Mouse (Mus musculus) E14TG2a.4 (cell line): ENCODE measurements around the gene Serpina3i.

Source experiments
- H3K27me3 ChIP-seq: 2 replicates; pipeline ENCODE4 v1.6.1; 2014; ENCODE audit warnings: low read length, control low read depth; ENCODE audit not compliant: insufficient read depth
- H3K36me3 ChIP-seq: 2 replicates; pipeline ENCODE4 v1.6.1; 2014; ENCODE audit warnings: low read length, control low read depth; ENCODE audit not compliant: insufficient read depth
- H3K4me1 ChIP-seq: replicated peaks from 2 replicates; pipeline ENCODE4 v1.6.1; 2014; ENCODE audit warnings: low read depth, low read length, control low read depth
- H3K4me3 ChIP-seq: replicated peaks from 2 replicates; pipeline ENCODE4 v1.5.1; 2014; ENCODE audit warnings: mild to moderate bottlenecking, low read length
- H3K9me3 ChIP-seq: 2 replicates; pipeline ENCODE4 v1.6.1; 2014; ENCODE audit warnings: low read length, control low read depth
- CTCF ChIP-seq: conservative IDR thresholded peaks from 2 replicates; pipeline ENCODE4 v1.5.1; 2014; ENCODE audit warnings: low read length
- NANOG ChIP-seq: IDR thresholded peaks from 2 replicates; pipeline ENCODE4 v1.6.1; 2014; ENCODE audit warnings: borderline replicate concordance, low read length, mixed read lengths
- POU5F1 ChIP-seq: IDR thresholded peaks from 2 replicates; pipeline ENCODE4 v1.6.1; 2014; ENCODE audit warnings: low read length, borderline replicate concordance

Gene Serpina3i

GRCm38 (mm10) chr12:104262863-104263262 is at the start of gene Serpina3i:
Gene Serpina3i, plus strand, starts transcription at chr12:104263122.
- Histone ChIP-seq H3K27me3 (no peaks in the 10 kb centered on the region), H3K36me3 (peaks cover 17% of the 10 kb centered on the region; the same call in 1 of the 2 replicates), H3K9me3 (peaks cover 13% of the 10 kb centered on the region; the same call in 1 of the 2 replicates), H3K4me3 (peak within 1 kb of the TSS; percentile 61), H3K4me1 (peaks cover 46% of the 10 kb centered on the region)
- 0 out of 2 replicates have a peak, but pooled peaks have one; percentile 6 for TF ChIP-seq NANOG
- no peak for TF ChIP-seq POU5F1
- no peak for TF ChIP-seq CTCF

GRCm38 (mm10) chr12:104213689-104214444 is 49.1 kb upstream of the Serpina3i start:
- no peaks in the 10 kb centered on the region for H3K9me3 ChIP-seq
- no peaks in the 10 kb centered on the region for H3K27me3 ChIP-seq
- no peaks in the 10 kb centered on the region for H3K36me3 ChIP-seq
- no peak overlapping the region for H3K4me3 ChIP-seq
- no peak for TF ChIP-seq POU5F1
- TF ChIP-seq CTCF, result no peak
- TF ChIP-seq NANOG, result no peak
- no peaks in the 10 kb centered on the region for H3K4me1 ChIP-seq

GRCm38 (mm10) chr12:104214445-104214753 is 48.5 kb upstream of the Serpina3i start, which contains the start of gene Serpina3f:
Gene Serpina3f, plus strand, starts transcription at chr12:104214544.
- Histone ChIP-seq H3K4me1 (no peaks in the 10 kb centered on the region), H3K9me3 (no peaks in the 10 kb centered on the region), H3K4me3 (no peak within 1 kb of the TSS), H3K27me3 (no peaks in the 10 kb centered on the region), H3K36me3 (no peaks in the 10 kb centered on the region)
- no peak for TF ChIP-seq POU5F1
- no peak for TF ChIP-seq CTCF
- no peak for TF ChIP-seq NANOG

- no peaks in the 10 kb centered on the region for H3K9me3 ChIP-seq
- no peaks in the 10 kb centered on the region for H3K27me3 ChIP-seq
- no peak for TF ChIP-seq CTCF
- no peak for TF ChIP-seq POU5F1
- no peak for TF ChIP-seq NANOG
- no peak overlapping the region for H3K4me3 ChIP-seq
- H3K4me1 ChIP-seq, result no peaks in the 10 kb centered on the region
- H3K36me3 ChIP-seq, result no peaks in the 10 kb centered on the region
Measured at GRCm38 (mm10) chr12:104215249-104215648, 47.7 kb upstream of the Serpina3i start.

- H3K27me3 ChIP-seq, result no peaks in the 10 kb centered on the region
- TF ChIP-seq POU5F1 (no peak), NANOG (no peak), CTCF (no peak)
- H3K4me3 ChIP-seq, result no peak overlapping the region
- H3K36me3 ChIP-seq, result no peaks in the 10 kb centered on the region
- no peaks in the 10 kb centered on the region for H3K4me1 ChIP-seq
- no peaks in the 10 kb centered on the region for H3K9me3 ChIP-seq
Measured at GRCm38 (mm10) chr12:104221616-104222015, 41.3 kb upstream of the Serpina3i start.

- H3K9me3 ChIP-seq, result peaks cover 6% of the 10 kb centered on the region
Measured at GRCm38 (mm10) chr12:104223690-104224089, 39.2 kb upstream of the Serpina3i start.

GRCm38 (mm10) chr12:104224598-104225300 is 38.2 kb upstream of the Serpina3i start:
- Histone ChIP-seq H3K27me3 (no peaks in the 10 kb centered on the region), H3K4me3 (no peak overlapping the region), H3K4me1 (no peaks in the 10 kb centered on the region), H3K9me3 (peaks cover 17% of the 10 kb centered on the region), H3K36me3 (no peaks in the 10 kb centered on the region)
- TF ChIP-seq NANOG (no peak), CTCF (no peak), POU5F1 (no peak)

More at GRCm38 (mm10) chr12:104223690-104224089, 39.2 kb upstream of the Serpina3i start:
- no peak for TF ChIP-seq CTCF
- no peak for TF ChIP-seq NANOG
- no peak for TF ChIP-seq POU5F1
- no peaks in the 10 kb centered on the region for H3K36me3 ChIP-seq
- no peaks in the 10 kb centered on the region for H3K4me1 ChIP-seq
- H3K27me3 ChIP-seq, result no peaks in the 10 kb centered on the region
- H3K4me3 ChIP-seq, result no peak overlapping the region

GRCm38 (mm10) chr12:104230762-104231161 is 32.2 kb upstream of the Serpina3i start:
- Histone ChIP-seq H3K4me3 (no peak overlapping the region), H3K36me3 (no peaks in the 10 kb centered on the region), H3K4me1 (no peaks in the 10 kb centered on the region), H3K9me3 (peaks cover 34% of the 10 kb centered on the region), H3K27me3 (no peaks in the 10 kb centered on the region)
- no peak for TF ChIP-seq NANOG
- TF ChIP-seq CTCF, result no peak
- no peak for TF ChIP-seq POU5F1
